Mouse (Mus musculus): ENCODE results near the gene Foxp1. TPM values are rescaled to one million over a fixed set of nuclear protein-coding genes. Genes with fewer than 3 reads are reported as not detected.

Gene Foxp1
- polyA plus RNA-seq, 1 experiment from 2014 or later: 45.3 TPM

GRCm38 (mm10) chr6:99173066-99173901, 349.2 kb downstream of the Foxp1 start:
- H3K36me3 ChIP-seq (ENCODE audit: control insufficient read depth, insufficient read depth): no peaks in the 10 kb centered on the region
- peak overlapping the region; percentile 50 for H3K4me2 ChIP-seq (replicated peaks; ENCODE audit: low read depth)
- H3K27me3 ChIP-seq (replicated peaks; ENCODE audit: control insufficient read depth, insufficient read depth, low read length): no peaks in the 10 kb centered on the region
- no peaks in the 10 kb centered on the region for H3K9me3 ChIP-seq (ENCODE audit: control insufficient read depth)
- no peak overlapping the region for H3K4me3 ChIP-seq (ENCODE audit: low read depth, low read length)
- 21% methylated on average over 14 of the region's 14 CpGs for WGBS
- H3K27ac ChIP-seq (ENCODE audit: low read depth, low read length): peak overlapping the region; percentile 80
- TF ChIP-seq CTCF (IDR thresholded peaks at IDR 0.05; ENCODE audit: low read depth): no peak
- H3K9ac ChIP-seq (ENCODE audit: low read depth, low read length): peak overlapping the region; percentile 31; the same call in 1 of the 2 replicates
- ATAC-seq: no peak
- H3K4me1 ChIP-seq (replicated peaks; ENCODE audit: control insufficient read depth, insufficient read depth, low read length): peaks cover 23% of the 10 kb centered on the region

DNA sequence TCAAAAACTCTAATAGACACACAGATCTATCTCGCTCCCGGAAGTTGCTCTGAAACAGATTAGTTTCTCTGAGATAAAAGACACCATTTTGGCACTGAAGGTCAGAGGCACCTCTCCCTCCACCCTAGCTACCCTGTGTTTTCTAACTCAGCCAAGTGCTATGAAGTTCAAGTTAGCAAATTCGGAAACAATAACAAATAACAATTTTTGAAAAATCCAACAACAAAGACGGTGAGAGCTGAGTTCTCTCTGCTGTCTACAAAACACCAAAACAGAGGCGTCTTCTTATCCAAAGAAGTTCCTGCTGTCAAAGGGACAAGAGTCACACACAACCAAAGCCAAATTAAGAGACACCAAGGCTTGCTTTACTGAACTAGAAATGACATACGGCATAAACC, 349.9 kb downstream of the Foxp1 start:
- Histone ChIP-seq H3K4me1 (replicated peaks; ENCODE audit: control insufficient read depth, insufficient read depth, low read length) (peaks cover 23% of the 10 kb centered on the region), H3K27ac (ENCODE audit: low read depth, low read length) (peak overlapping the region; percentile 80), H3K27me3 (replicated peaks; ENCODE audit: control insufficient read depth, insufficient read depth, low read length) (no peaks in the 10 kb centered on the region), H3K4me2 (replicated peaks; ENCODE audit: low read depth) (peak overlapping the region; percentile 50), H3K9me3 (ENCODE audit: control insufficient read depth) (no peaks in the 10 kb centered on the region), H3K36me3 (ENCODE audit: control insufficient read depth, insufficient read depth) (no peaks in the 10 kb centered on the region), H3K9ac (ENCODE audit: low read depth, low read length) (peak overlapping the region; percentile 31), H3K4me3 (ENCODE audit: low read depth, low read length) (no peak overlapping the region)
- no peak for ATAC-seq
- TF ChIP-seq CTCF (IDR thresholded peaks at IDR 0.05; ENCODE audit: low read depth): no peak
- 43% methylated on average over 6 of the region's 6 CpGs for WGBS

GRCm38 (mm10) chr6:99171901-99172588, 350.5 kb downstream of the Foxp1 start:
- no peaks in the 10 kb centered on the region for H3K9me3 ChIP-seq (ENCODE audit: control insufficient read depth)
- 51% methylated on average over 8 of the region's 8 CpGs for WGBS
- TF ChIP-seq CTCF (IDR thresholded peaks at IDR 0.05; ENCODE audit: low read depth): no peak
- no peak overlapping the region for H3K4me3 ChIP-seq (ENCODE audit: low read depth, low read length)
- peak; percentile 39 for ATAC-seq
- H3K36me3 ChIP-seq (ENCODE audit: control insufficient read depth, insufficient read depth): no peaks in the 10 kb centered on the region
- H3K4me1 ChIP-seq (replicated peaks; ENCODE audit: control insufficient read depth, insufficient read depth, low read length): peaks cover 23% of the 10 kb centered on the region
- H3K27ac ChIP-seq (ENCODE audit: low read depth, low read length): peak overlapping the region; percentile 80
- H3K27me3 ChIP-seq (replicated peaks; ENCODE audit: control insufficient read depth, insufficient read depth, low read length): no peaks in the 10 kb centered on the region
- no peak overlapping the region; the same call in 1 of the 2 replicates for H3K9ac ChIP-seq (ENCODE audit: low read depth, low read length)
- peak overlapping the region; percentile 50 for H3K4me2 ChIP-seq (replicated peaks; ENCODE audit: low read depth)

- no peak overlapping the region for H3K4me2 ChIP-seq (replicated peaks; ENCODE audit: low read depth)
- H3K27me3 ChIP-seq (replicated peaks; ENCODE audit: control insufficient read depth, insufficient read depth, low read length): no peaks in the 10 kb centered on the region
- no peak overlapping the region for H3K4me3 ChIP-seq (ENCODE audit: low read depth, low read length)
- no peaks in the 10 kb centered on the region for H3K9me3 ChIP-seq (ENCODE audit: control insufficient read depth)
- ATAC-seq: no peak
- WGBS: 49% methylated on average over 6 of the region's 6 CpGs
- no peak overlapping the region for H3K9ac ChIP-seq (ENCODE audit: low read depth, low read length)
- peaks cover 24% of the 10 kb centered on the region for H3K4me1 ChIP-seq (replicated peaks; ENCODE audit: control insufficient read depth, insufficient read depth, low read length)
- TF ChIP-seq CTCF (IDR thresholded peaks at IDR 0.05; ENCODE audit: low read depth): no peak
- H3K36me3 ChIP-seq (ENCODE audit: control insufficient read depth, insufficient read depth): no peaks in the 10 kb centered on the region
- H3K27ac ChIP-seq (ENCODE audit: low read depth, low read length): peak overlapping the region; percentile 80
Observed at GRCm38 (mm10) chr6:99171281-99171825, 351.2 kb downstream of the Foxp1 start.

GRCm38 (mm10) chr6:99168727-99169126, 353.8 kb downstream of the Foxp1 start:
- H3K27me3 ChIP-seq (replicated peaks; ENCODE audit: control insufficient read depth, insufficient read depth, low read length): no peaks in the 10 kb centered on the region
- 29% methylated on average over 2 of the region's 2 CpGs for WGBS
- ATAC-seq: peak; percentile 82
- no peak overlapping the region; the same call in 1 of the 2 replicates for H3K27ac ChIP-seq (ENCODE audit: low read depth, low read length)
- no peaks in the 10 kb centered on the region for H3K36me3 ChIP-seq (ENCODE audit: control insufficient read depth, insufficient read depth)
- H3K4me2 ChIP-seq (replicated peaks; ENCODE audit: low read depth): no peak overlapping the region
- H3K9ac ChIP-seq (ENCODE audit: low read depth, low read length): no peak overlapping the region
- H3K9me3 ChIP-seq (ENCODE audit: control insufficient read depth): no peaks in the 10 kb centered on the region
- no peak for TF ChIP-seq CTCF (IDR thresholded peaks at IDR 0.05; ENCODE audit: low read depth)
- no peak overlapping the region for H3K4me3 ChIP-seq (ENCODE audit: low read depth, low read length)
- H3K4me1 ChIP-seq (replicated peaks; ENCODE audit: control insufficient read depth, insufficient read depth, low read length): peaks cover 29% of the 10 kb centered on the region

- no peak overlapping the region for H3K4me3 ChIP-seq (ENCODE audit: low read depth, low read length)
- H3K27ac ChIP-seq (ENCODE audit: low read depth, low read length): no peak overlapping the region
- TF ChIP-seq CTCF (IDR thresholded peaks at IDR 0.05; ENCODE audit: low read depth): no peak
- no peaks in the 10 kb centered on the region for H3K27me3 ChIP-seq (replicated peaks; ENCODE audit: control insufficient read depth, insufficient read depth, low read length)
- H3K4me2 ChIP-seq (replicated peaks; ENCODE audit: low read depth): no peak overlapping the region
- ATAC-seq: no peak
- H3K36me3 ChIP-seq (ENCODE audit: control insufficient read depth, insufficient read depth): no peaks in the 10 kb centered on the region
- H3K9ac ChIP-seq (ENCODE audit: low read depth, low read length): no peak overlapping the region
- H3K4me1 ChIP-seq (replicated peaks; ENCODE audit: control insufficient read depth, insufficient read depth, low read length): peaks cover 17% of the 10 kb centered on the region
- H3K9me3 ChIP-seq (ENCODE audit: control insufficient read depth): no peaks in the 10 kb centered on the region
- 54% methylated on average over 8 of the region's 8 CpGs for WGBS
Observed at GRCm38 (mm10) chr6:99167001-99167400, 355.5 kb downstream of the Foxp1 start.

All from intestine, postnatal 0 days (tissue).